Mouse (Mus musculus): ENCODE measurements around the gene Gm49325.

Gm49325 gene

DNA sequence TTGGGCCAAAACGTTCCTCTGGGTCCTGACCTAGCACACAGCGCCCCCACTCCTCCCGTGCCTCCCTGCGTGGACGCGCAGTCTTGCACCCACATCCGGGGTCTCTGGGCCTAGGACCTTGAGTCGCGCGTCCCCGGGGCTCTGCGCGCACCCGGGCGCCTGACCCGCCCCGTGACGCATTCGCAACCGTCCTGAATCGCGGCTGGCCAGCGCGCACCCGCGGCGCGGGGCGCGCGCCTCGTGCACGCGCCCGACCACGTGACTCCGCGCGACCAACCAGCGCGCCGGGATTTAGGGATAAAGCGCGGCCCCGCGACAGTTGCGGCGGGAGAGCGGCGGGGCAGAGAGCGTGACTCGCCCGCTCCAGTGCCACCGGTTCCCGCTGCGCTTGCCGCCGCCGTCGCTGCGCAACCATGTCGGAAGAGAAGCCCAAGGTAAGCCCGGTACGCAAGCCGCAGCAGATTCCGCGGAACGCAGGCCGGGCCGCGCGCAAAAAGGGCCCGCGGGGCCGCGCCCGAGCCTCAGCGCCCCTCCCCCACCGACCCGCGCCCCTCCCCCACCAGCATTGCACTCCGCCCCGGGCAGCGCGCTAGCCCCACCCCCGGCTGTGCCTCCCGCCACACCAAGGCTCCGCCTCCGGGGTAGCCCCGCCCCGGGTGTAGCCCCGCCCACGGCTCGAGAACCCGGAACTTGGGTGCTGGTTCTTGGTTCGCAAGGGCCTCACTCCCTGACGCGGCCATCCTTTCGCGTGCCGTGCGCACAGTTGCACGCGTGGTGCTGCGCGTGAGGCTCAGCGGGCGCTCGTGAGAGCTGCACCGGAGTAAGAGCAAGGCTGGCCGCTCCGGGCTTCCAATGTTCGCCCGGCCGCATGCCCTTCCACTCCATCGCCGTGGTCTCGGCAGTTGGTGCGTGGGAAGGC lies at the start of gene Gm49325, which contains the start of gene Sumo3:
Gene Gm49325 (plus strand): TSS at position 290 of the 919 bp plus-strand sequence.
Gene Sumo3 (plus strand): TSS at position 190 of the 919 bp plus-strand sequence.
- in situ Hi-C loops (cut with MboI, MseI): loop anchor here (5.0 to 10.0 kb wide), 2 partner anchors 89 to 559 kb away; partner anchors contain the start of genes Fam207a (in 2 of the 2) and D10Jhu81e (in 1 of the 2)

DNA sequence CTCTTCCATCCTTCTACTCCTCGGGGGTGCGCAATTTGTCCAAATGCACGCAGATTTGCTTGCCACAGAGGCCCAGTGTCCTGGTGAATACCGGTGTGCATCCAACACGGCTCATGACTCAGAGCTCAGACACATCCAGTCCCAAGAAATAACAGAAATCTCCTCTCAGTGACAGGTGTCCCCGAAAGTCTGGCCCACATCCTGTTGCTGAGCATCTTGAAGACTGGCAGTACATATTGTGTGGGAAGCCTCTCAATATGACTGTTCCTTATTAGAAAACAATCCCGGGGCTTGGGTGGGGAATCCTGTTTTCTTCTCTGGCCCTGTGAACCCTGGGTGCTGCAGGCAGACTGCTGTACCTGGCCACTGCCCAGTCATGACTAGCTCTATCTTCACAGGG lies 49.4 kb upstream of the Gm49325 start:
- in situ Hi-C loops (cut with MboI, MseI): loop anchor here in 1 of 2 experiments (5.0 kb wide), 1 partner anchor 39 kb away; the partner anchor contains the start of gene Fam207a

DNA sequence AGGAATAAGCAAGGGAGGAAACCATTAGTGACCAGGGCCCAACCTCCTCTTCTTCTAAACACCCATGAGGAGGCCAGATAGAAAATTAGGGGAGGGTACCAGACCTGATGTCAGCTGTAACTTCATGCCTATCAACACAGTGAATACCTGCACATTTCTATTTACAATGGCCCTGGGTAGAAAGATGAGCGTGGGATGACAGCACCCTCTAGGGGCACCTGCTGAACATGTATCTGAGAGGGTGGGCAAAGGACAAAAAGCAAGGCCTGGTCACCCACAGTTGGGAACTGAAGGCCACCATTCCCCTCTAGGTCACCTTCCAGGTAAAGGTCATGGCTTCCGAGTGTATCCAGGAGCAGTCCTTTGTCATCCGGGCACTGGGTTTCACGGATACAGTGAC lies 48.4 kb upstream of the Gm49325 start:
- in situ Hi-C loops (cut with MboI, MseI): loop anchor here in 1 of 2 experiments (5.0 kb wide), 1 partner anchor 40 kb away; the partner anchor contains the start of gene Fam207a

DNA sequence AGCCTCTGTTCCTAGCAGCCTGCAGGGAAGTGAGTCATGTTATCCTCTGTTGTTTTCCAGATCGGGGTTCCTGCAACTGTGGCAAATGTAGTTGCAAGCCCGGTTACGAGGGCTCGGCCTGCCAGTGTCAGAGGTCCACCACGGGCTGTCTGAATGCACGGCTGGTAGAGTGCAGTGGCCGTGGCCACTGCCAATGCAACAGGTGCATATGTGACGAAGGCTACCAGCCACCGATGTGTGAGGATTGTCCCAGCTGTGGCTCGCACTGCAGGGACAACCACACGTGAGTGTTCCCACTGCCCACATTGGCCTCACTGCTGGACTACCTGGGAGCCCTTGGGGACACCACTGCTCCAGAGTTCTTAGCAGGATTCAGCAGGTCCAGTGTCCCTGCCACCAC lies 45.9 kb upstream of the Gm49325 start:
- in situ Hi-C loops (cut with MboI, MseI): loop anchor here in 1 of 2 experiments (5.0 kb wide), 1 partner anchor 43 kb away; the partner anchor contains the start of gene Fam207a

DNA sequence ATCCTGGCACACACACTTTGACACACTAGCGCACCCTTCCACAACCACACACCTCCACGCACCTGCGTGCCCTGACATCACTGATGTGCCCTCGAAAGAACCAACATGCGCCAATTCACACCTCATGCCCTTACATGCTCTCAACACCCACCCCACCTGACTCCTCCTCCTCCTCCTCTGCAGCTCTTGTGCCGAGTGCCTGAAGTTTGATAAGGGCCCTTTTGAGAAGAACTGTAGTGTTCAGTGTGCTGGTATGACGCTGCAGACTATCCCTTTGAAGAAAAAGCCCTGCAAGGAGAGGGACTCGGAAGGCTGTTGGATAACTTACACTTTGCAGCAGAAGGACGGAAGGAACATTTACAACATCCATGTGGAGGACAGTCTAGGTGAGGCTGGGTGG lies 45.2 kb upstream of the Gm49325 start:
- in situ Hi-C loops (cut with MboI, MseI): loop anchor here in 1 of 2 experiments (5.0 kb wide), 1 partner anchor 44 kb away; the partner anchor contains the start of gene Fam207a

DNA sequence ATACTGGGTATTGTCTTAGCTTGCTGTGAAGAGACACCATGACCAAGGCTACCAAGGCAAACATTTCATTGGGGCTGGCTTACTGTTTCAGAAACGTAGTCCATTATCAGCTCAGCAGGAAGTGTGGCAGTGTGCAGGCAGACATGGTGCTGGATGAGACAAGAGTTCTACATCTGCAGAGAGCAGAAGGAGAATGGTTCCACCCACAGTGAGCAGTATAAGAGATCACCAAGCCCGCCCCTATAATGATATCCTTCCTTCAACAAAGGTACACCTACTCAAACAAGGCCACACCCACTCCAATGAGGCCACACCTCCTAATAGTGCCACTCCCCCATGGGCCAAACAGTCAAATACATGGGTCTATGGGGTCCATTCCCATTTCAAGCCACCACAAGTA lies 44.5 kb upstream of the Gm49325 start:
- in situ Hi-C loops (cut with MboI, MseI): loop anchor here in 1 of 2 experiments (5.0 kb wide), 1 partner anchor 44 kb away; the partner anchor contains the start of gene Fam207a

DNA sequence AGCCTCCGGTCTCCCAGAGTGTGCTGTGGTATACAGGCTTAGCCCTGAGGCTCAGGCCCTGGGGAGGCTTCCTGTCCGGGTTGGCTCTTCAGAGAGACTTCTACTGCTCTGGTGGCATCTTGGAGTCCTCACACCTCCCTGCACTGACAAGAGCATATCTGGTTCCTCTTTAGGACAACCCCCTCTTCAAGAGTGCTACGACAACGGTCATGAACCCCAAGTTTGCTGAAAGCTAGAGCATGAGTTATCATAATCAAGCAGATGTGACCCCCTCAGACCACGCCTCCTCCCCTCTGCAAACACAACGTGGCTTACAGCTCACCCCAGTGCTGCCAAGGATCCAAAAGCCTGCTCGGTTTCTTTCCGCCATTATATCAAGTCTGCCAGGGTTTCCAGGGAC lies 41.0 kb upstream of the Gm49325 start:
- in situ Hi-C loops (cut with MboI, MseI): no loop called here

DNA sequence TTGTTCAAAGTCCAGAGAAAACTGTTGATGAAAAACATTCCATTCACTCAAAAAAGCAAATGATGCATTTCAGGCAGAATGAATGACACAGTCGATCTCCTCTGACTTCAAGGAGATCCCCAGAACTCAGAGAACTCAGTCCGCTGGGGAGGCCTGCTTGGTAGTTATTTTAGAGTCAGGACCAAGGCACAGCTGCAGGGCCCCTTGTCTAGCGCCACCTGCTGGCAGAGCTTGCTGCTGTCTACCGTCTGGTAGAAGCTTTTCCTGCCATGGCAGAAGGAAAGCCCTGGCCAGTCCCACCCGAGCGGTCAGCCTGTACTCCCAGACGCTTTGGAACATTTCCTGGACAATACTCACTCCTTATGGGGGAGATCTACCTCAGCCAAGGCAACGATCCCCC lies 39.3 kb upstream of the Gm49325 start:
- in situ Hi-C loops (cut with MboI, MseI): no loop called here

DNA sequence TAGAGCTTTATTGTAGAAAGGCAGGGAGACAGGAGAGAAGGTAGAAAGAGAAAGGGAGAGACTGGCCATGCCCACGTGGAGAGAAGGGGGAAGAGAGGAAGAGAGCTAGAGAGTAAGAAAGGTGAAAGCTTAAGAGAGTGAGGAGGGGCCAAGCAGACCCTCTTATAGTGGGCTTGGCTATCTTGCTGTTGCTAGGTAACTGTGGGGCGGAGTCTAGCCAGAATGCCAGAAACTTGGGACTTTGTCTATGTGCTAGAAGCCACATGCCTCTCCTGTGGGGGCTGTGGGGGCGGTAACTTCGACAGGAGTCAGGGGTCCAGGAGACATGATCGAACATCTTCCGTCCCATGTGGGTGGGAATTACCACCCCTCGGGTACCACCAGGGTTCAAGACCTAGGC lies 36.5 kb upstream of the Gm49325 start:
- in situ Hi-C loops (cut with MboI, MseI): no loop called here

DNA sequence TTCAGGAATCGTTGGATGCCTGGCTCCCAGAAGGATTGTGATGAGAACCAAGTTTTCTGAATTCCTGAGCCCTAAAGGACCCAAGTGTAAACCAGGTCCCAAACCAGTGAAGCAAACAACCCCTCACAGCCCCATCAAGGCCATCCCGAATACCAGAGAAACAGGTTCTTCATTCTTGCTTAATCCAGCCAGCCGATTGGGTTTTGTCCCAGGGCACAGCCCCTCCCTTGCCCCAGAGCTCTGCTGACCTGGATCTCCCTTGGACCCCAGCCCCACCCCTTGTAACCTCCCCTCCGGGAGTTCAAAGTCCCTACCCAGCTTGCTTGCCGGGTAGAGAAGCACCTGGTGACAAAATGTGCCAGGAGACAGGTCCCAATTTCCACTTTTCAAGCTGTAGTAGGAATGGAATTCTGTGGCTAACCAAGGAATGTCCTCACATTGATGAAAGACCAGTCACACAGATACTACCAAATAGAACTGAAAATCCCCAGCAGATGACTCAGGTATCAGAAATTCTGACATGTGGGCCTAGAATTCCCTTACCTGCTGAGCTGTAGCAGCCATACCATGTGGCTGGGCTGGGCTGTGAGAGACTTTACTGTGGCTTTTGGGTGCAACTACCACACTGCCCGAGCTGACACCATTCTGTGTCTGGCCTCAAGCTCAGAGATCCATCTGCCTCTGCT lies 35.9 kb upstream of the Gm49325 start:
- in situ Hi-C loops (cut with MboI, MseI): no loop called here

DNA sequence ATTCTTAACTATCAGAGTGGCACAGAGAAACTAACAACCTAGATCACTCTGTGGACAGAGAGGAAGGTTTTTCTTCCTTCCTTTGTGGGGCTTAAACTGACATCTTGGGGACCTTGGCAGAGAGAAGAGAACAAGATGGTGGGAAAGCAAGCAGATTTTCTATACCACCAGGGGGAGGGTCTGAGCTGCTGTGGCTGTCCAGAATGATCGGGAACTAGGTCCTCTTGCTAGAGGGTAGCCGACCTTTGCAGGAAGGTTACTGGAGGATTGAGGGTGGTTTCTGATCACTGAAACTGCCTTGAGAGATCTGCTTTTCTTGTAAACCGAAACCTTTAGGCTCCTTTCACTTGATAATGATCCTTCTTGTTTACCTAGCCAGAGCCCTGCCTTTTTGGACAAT lies 33.8 kb upstream of the Gm49325 start:
- in situ Hi-C loops (cut with MboI, MseI): no loop called here

DNA sequence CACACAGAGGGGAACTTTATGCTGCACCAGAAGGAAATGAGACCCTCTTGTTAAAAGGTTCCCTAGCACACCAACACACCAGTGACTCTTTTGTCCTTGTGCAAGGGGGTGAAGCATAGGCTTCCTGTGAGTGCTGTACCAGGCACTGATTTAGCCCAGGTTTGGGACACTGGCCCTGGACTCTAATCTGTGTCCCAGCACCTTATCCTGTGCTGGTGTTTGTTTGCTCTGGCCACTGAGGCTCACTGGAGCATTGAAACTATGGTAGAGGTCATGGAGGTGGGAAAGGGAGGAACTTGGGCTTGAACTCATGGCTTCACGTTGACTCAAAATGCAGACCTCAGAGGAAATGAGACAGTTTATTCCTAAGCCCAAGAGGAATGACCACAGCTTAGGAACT lies 32.8 kb upstream of the Gm49325 start:
- in situ Hi-C loops (cut with MboI, MseI): no loop called here

DNA sequence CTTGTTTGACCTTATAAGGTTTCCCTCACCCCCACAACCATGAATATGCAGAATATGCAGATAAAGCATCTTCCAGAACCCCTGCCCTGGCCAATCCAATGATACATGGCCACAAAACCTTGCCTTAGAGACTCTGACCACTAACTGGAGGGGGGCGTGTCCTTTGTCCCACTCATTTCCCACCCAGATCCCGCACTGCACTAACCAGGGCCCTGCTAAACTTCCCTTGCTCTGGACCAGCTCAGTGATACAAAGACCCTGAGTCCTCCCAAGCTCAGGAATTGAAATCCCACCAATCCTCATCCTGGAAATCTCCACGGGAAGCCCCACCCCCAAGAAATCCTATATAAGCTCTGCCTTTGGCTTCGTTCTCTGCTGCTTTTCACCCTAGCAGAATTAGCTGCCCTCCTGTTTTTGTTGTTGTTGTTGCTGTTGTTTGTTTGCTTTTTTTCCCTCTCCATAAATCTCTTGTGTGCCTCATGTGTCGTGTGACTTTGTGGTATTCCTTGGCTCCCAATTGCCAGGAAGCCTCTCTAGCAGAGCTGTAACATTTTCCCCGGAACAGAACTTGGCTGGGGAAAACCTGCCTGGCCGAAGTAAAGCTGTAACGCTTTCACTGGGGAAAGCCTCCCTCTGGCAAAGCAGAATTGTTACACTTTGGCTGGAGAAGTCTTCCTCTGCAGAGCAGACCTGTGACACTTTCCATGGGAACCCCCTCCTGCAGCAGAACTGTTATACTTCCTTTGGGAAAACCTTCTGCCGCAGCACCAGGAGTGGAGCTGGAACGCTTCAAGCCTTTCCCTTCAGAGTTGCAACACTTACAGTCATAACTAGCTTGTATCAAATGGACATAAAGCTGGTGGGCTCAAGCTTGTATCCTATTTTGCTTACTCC lies 25.7 kb upstream of the Gm49325 start:
- in situ Hi-C loops (cut with MboI, MseI): no loop called here

DNA sequence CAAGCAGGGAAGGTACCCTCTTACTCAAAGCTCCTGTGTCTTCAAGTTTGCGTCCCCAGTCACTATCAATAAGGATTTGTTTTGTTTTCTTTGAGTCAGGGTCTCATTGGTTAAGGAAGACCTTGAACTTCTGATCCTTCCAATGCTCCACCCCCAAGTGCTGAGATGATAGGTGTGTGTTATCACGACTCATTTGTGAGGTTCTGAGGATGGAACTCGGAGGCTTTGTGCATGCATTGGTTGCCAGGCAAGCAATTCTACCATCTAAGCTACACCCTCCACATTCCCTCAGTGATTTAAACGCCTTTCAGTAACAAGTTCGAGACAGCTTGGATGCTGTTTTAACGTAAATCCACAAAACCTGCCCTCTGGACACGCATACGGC lies 25.0 kb upstream of the Gm49325 start:
- in situ Hi-C loops (cut with MboI, MseI): no loop called here

DNA sequence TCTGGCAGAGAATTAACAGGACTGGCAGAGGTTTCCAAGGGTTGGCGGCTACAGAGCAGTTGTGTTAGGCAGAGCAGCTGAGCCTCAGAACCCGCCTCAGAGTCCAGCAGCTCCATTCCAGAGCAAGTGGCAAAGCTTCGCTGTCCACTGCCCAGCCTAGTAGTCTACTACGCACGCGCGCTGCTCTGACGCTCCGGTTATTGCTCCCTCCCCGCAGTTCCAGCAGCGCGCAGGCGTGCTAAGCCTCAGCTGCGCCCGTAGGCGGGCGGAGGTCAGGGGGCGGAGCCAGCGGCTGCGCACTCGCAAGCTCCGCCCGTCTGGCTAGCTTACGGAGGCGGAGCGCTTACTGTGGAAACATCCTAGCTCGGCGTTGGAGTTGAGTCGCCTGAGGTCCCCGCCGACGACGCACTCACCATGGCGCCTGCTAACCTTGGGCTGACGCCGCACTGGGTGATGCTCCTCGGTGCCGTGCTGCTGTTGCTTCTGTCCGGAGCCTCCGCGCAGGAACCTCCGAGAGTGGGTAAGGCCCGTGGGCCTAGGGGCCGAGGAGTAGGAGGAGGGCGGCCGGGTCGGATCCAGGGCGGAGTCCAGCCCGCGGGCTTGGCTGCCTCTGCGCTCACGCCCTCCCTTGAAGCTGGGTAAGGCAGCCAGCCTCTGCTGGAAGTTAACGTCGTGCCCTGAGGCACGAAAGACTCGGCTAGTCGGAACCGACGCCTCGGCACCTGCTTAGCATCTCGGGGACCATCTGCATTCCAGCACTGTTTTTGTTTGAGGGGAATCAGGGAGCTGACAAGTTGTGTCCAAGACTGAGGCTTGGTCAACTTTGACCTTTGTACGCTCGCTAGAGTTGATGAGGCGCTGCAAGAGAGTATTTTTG lies 24.4 kb upstream of the Gm49325 start, which contains the start of gene Pttg1ip:
Gene Pttg1ip (plus strand): TSS at position 313 of the 877 bp plus-strand sequence.
- in situ Hi-C loops (cut with MboI, MseI): no loop called here

DNA sequence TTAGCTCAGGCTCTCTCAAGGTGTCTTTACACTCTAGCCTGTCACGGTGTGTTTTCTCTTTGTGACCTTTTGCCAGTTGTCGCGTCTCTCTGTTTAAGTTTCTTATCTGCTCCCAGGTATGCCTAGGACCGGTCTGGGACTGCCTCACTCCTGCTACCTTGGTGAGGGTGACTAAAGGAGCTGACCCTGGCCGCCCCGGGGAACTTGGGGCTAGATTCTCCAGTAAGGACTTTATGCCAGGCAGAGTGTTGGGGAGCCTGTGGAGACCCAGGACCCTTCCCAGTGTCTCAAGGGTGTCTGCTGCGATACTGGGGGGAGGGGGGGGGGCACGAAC lies 23.7 kb upstream of the Gm49325 start:
- in situ Hi-C loops (cut with MboI, MseI): no loop called here

DNA sequence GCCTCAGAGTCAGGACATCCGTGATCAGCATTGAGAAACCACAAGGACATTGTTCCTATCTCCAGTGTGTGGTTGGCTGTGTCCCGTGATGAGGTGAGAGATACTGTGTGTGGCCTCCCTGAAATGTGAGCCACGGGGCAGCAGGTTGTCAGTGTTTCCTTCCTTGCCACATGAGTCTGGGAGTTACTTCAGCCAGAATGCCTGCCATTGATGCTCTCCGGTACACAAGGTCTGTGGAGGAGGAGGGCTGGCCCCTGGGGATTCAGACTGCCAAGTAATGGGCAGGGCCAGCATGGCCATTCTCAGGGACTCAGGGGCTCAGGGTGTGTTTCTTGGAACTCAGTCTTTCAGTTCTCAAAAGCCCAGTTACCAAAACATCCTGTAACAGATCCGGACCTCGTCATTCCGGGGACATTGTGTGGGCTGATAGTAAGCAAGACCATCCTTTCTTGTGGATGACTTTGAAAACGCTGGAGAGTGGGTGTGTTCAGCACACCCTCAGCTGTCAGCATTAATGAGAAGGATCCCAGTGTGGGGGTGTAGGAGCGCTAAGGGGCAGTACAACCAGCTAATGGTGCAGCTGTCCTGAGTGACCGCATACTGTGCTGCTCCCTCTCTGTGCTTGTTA lies 22.1 kb upstream of the Gm49325 start:
- in situ Hi-C loops (cut with MboI, MseI): no loop called here

DNA sequence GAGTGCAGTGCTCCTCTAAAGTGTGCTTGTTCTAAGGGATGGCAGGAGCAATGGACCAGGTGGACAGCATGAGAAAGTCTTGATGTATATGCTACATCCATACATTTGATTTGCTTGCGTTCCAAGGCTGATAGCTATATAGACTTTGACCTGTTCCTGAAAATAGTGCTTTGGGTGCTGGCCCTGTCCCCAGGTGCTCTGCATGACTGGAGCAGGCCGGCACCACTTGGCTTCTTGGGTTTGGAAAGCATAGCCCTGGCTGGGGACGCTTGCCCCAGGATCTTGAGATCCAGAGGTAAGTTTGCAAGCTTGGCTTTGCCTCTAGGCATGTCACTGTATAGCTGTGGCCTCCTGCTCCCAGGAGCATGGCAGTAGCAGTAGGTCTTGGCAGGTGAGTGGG lies 19.4 kb upstream of the Gm49325 start:
- in situ Hi-C loops (cut with MboI, MseI): no loop called here

DNA sequence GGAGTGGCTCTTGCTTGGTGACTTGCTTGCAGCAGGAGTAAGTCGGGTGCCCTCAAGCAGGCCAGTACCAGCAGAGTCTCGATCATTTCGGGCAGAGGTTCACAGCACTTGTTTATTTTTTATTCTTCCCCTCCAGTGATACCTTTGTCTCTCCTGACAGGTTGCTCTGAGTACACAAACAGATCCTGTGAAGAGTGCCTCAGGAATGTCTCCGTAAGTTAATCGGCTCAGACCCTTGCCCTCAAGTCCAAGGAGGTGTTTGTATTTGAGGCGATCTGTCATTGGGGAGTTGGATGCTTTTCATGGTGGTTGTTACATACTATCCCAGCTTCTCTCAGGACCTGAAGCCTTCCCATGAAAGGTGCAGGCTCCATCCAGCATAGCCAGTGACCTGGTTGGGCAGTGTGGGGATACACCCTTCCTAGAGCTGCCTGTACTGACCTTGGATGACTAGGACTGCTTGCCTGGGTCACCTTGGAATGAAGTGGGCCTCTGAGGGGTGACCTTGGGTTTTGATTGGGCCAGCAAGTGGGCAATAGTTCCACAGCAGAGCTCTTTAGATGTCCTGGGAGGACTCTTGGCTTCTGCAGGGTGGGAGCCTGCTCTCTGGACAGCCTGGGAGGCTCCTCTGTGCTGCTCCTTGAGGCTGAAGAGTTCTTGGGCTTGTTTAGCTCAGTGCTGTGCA lies 18.8 kb upstream of the Gm49325 start:
- in situ Hi-C loops (cut with MboI, MseI): no loop called here

All from T-helper 17 cell (primary cell).